Mouse (Mus musculus) MEL (cell line): ENCODE results near the gene Sema3b.

Experiments
- BHLHE40 ChIP-seq: IDR thresholded peaks from 2 replicates; pipeline ENCODE4 v1.6.1; 2012; ENCODE audit warnings: low read depth, mild to moderate bottlenecking, inconsistent platforms, low read length, improper control_type of control experiment, borderline replicate concordance
- CTCF ChIP-seq, 3 experiments: IDR thresholded peaks in 2 of 3; conservative IDR thresholded peaks in 1 of 3; 2 replicates each; pipeline ENCODE4 v1.5.1; 2011 to 2012; ENCODE audit warnings: low read length in 3 of 3, low read depth in 2 of 3, mild to moderate bottlenecking in 2 of 3, improper control_type of control experiment in 1 of 3, inconsistent platforms in 1 of 3, mixed read lengths in 1 of 3, moderate library complexity in 1 of 3; ENCODE audit not compliant: control insufficient read depth in 1 of 3, insufficient read depth in 1 of 3, poor library complexity in 1 of 3, severe bottlenecking in 1 of 3
- EP300 ChIP-seq, 2 experiments: IDR thresholded peaks; 2 replicates each; pipeline ENCODE4 v1.6.1; 2011; ENCODE audit warnings: improper control_type of control experiment in 2 of 2, low read length in 2 of 2, low read depth in 1 of 2, mild to moderate bottlenecking in 1 of 2
- HCFC1 ChIP-seq: IDR thresholded peaks from 2 replicates; pipeline ENCODE4 v1.6.1; 2012; ENCODE audit warnings: low read depth, mild to moderate bottlenecking, inconsistent platforms, low read length, improper control_type of control experiment, moderate library complexity
- POLR2A ChIP-seq, 2 experiments: IDR thresholded peaks; 2 replicates each; pipeline ENCODE4 v1.6.1; 2011 to 2012; ENCODE audit warnings: low read length in 2 of 2, mild to moderate bottlenecking in 2 of 2, control low read depth in 1 of 2, improper control_type of control experiment in 1 of 2, low read depth in 1 of 2, moderate library complexity in 1 of 2; ENCODE audit not compliant: control insufficient read depth in 1 of 2, insufficient read depth in 1 of 2, poor library complexity in 1 of 2
- POLR2AphosphoS2 ChIP-seq: IDR thresholded peaks from 2 replicates; pipeline ENCODE4 v1.6.1; 2011; ENCODE audit warnings: low read length, improper control_type of control experiment
- RAD21 ChIP-seq: IDR thresholded peaks from 2 replicates; pipeline ENCODE4 v1.6.1; 2011; ENCODE audit warnings: mild to moderate bottlenecking, low read depth, low read length, improper control_type of control experiment
- RCOR1 ChIP-seq: IDR thresholded peaks from 2 replicates; pipeline ENCODE4 v1.6.1; 2012; ENCODE audit warnings: low read depth, mild to moderate bottlenecking, inconsistent platforms, low read length, improper control_type of control experiment
- TAL1 ChIP-seq: IDR thresholded peaks from 2 replicates; pipeline ENCODE4 v1.6.1; 2012; ENCODE audit warnings: mild to moderate bottlenecking, inconsistent platforms, low read length, moderate library complexity, mixed read lengths
- TBP ChIP-seq: IDR thresholded peaks from 2 replicates; pipeline ENCODE4 v1.8.0; 2011; ENCODE audit warnings: low read depth, low read length, improper control_type of control experiment
- USF1 ChIP-seq: IDR thresholded peaks from 2 replicates; pipeline ENCODE4 v1.6.1; 2014; ENCODE audit warnings: low read depth, mild to moderate bottlenecking, inconsistent platforms, low read length, improper control_type of control experiment, moderate library complexity
- USF2 ChIP-seq, 2 experiments: IDR thresholded peaks; 2 replicates each; pipeline ENCODE4 v1.6.1; 2011 to 2012; ENCODE audit warnings: improper control_type of control experiment in 2 of 2, low read length in 2 of 2, borderline replicate concordance in 1 of 2, inconsistent platforms in 1 of 2, low read depth in 1 of 2, mild to moderate bottlenecking in 1 of 2; ENCODE audit not compliant: insufficient read depth in 1 of 2
- ZMIZ1 ChIP-seq: IDR thresholded peaks from 2 replicates; pipeline ENCODE4 v1.6.1; 2012; ENCODE audit warnings: low read depth, mild to moderate bottlenecking, inconsistent platforms, low read length, improper control_type of control experiment, moderate library complexity

DNA sequence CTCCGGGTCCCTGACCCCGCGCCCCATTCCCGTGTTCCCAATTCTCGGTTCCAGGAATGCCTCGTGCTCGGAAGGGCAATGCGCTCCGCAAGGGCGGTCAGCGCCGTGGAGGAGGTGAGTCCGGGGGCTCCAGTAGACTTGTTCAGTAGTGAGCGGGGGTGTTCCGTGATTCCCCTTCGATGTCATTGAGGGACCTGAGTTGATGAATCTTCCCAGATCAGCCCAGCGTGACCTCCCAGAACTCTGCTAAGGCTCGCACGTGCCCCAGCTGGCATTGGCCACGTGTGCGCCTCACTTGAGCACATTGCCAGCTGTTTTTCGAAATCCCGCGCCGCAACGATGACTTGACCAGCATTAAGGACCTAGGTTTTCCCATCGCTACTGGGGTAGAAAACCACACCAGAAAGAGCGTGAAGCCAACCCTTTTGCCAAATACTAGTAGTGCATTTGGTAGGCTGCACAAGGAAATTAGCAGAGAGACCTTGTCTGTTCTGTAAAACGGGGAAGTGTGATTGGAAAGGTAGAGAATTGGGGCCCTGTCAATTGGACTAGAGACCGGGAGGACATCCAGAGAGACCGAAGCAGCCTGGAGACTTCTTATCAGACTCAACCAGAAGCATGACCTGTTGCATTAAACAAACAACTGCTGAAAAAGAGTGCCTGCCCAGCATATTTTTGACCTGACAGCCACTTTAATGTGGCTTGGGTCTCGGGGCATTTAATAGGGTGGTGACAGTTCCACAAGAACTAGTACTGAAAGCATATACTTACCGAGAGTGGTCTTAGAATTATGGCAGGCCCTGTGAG, 21.0 kb downstream of the Sema3b start:
- TF ChIP-seq EP300 (IDR thresholded peaks at IDR 0.05; ENCODE audit: low read depth in 1 of 2, low read length in 2 of 2) (peak; percentile 32 to 52; a peak in 2 of 4 replicates), POLR2A (IDR thresholded peaks at IDR 0.05; ENCODE audit: control insufficient read depth in 1 of 2, insufficient read depth in 1 of 2, low read depth in 1 of 2, low read length in 2 of 2, poor library complexity in 1 of 2) (peak in 1 of 2 experiments; percentile 82; a peak in 2 of 4 replicates), CTCF (IDR thresholded peaks at IDR 0.05 in 2 of 3, conservative IDR thresholded peaks at IDR 0.05 in 1 of 3; ENCODE audit: control insufficient read depth in 1 of 3, insufficient read depth in 1 of 3, low read depth in 2 of 3, low read length in 3 of 3, poor library complexity in 1 of 3, severe bottlenecking in 1 of 3) (no peak), BHLHE40 (peak; percentile 96), USF1 (peak; percentile 75), RAD21 (no peak), ZMIZ1 (no peak), TBP (peak; percentile 26; the same call in 1 of the 2 replicates), TAL1 (peak; percentile 93), HCFC1 (no peak), USF2 (IDR thresholded peaks at IDR 0.05; ENCODE audit: borderline replicate concordance in 1 of 2, insufficient read depth in 1 of 2, low read depth in 1 of 2, low read length in 2 of 2) (no peak), RCOR1 (no peak), POLR2AphosphoS2 (no peak)
